Mouse (Mus musculus): ENCODE data around the gene Nlk. TPM values are rescaled to one million over a fixed set of nuclear protein-coding genes. Genes with fewer than 3 reads are reported as not detected.

Gene Nlk
- polyA plus RNA-seq, 2 experiments: 3.2 to 4.4 TPM

DNA sequence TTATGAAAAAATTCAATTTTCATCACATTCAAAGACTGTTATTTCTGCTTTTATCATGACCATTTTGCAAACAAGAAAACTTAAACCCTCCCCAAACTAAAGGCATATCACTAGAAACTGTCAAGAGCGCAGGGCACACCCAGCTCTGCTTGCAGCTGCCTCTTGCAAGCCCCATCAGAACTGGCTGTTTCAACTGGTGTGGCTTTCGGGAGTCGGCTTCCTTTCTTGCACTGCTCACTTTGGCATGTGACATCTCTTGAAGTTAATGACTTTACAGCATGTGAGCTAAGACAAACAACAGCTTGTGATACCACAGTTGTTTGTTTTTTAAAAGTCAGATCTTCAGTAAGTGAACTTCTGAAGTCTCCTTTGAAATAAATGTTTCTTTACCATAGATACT, 72.8 kb downstream of the Nlk start:
- no peak overlapping the region for H3K27ac ChIP-seq
- peaks cover 0 to 6% of the 10 kb centered on the region in 2 experiments; a peak in 1 of 4 replicates for H3K4me1 ChIP-seq (replicated peaks; ENCODE audit: control insufficient read depth in 2 of 2, insufficient read depth in 2 of 2, low read length in 1 of 2)
- no peak overlapping the region for H3K4me2 ChIP-seq (ENCODE audit: low read depth)
- no peaks in the 10 kb centered on the region for H3K9me3 ChIP-seq (ENCODE audit: control insufficient read depth, low read length)
- no peaks in the 10 kb centered on the region for H3K36me3 ChIP-seq (replicated peaks; ENCODE audit: control insufficient read depth, insufficient read depth, low read depth)
- no peak for ATAC-seq (ENCODE audit: insufficient read depth)
- WGBS (ENCODE audit: insufficient replicate concordance): 15% methylated on average over 3 of the region's 3 CpGs
- TF ChIP-seq CTCF (IDR thresholded peaks at IDR 0.05; ENCODE audit: low read depth) (no peak), EP300 (IDR thresholded peaks at IDR 0.05; ENCODE audit: low read depth) (no peak)
- H3K4me3 ChIP-seq (ENCODE audit: insufficient read depth in 1 of 2, low read depth in 2 of 2, low read length in 2 of 2): no peak overlapping the region
- no peak for DNase-seq (ENCODE audit: low read depth in 3 of 3, low spot score in 3 of 3)
- no peaks in the 10 kb centered on the region for H3K27me3 ChIP-seq (ENCODE audit: control insufficient read depth, insufficient read depth, low read length)
- no peak overlapping the region for H3K9ac ChIP-seq (replicated peaks)

DNA sequence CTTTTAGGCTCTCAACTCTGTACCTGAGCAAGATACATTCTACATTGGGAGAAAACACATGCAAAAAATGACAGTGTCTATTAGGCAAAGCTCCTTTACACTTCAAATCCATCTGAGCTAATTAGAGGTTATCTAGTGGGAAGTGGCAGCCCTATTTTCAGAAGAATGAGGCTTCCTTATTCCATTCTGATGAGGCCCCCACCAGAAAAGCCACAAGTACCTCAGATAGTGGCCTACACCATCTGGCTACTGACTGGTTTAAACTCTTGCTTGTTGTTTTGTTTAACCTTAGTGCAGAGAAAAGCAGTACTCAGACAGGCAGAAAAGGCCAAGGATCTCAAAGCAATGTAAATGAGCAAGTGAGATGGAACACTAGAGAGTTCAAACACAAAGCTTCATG, 75.2 kb downstream of the Nlk start:
- TF ChIP-seq CTCF (IDR thresholded peaks at IDR 0.05; ENCODE audit: low read depth) (no peak), EP300 (IDR thresholded peaks at IDR 0.05; ENCODE audit: low read depth) (no peak; the same call in 1 of the 2 replicates)
- Histone ChIP-seq H3K27ac (no peak overlapping the region), H3K36me3 (replicated peaks; ENCODE audit: control insufficient read depth, insufficient read depth, low read depth) (no peaks in the 10 kb centered on the region)

DNA sequence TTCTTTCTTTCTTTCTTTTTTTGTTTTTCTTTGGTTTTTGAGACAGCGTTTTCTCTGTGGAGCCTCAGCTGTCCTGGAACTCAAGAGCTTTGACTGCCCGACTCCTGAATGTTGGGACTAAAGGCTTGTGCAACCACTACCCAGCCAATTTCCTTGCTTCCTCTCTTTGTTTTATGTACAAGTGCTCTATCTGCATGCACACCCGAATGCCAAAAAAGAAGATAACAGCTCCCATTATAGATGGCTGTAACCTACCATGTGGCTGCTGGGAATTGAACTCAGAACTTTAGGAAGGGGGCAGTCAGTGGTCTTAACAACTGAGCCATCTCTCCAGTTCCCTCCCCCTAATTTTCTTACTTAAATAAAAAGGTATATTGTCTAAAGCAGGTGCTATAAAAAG, 77.0 kb downstream of the Nlk start:
- TF ChIP-seq EP300 (IDR thresholded peaks at IDR 0.05; ENCODE audit: low read depth) (no peak), CTCF (IDR thresholded peaks at IDR 0.05; ENCODE audit: low read depth) (no peak)
- Histone ChIP-seq H3K27me3 (ENCODE audit: control insufficient read depth, insufficient read depth, low read length) (no peaks in the 10 kb centered on the region), H3K9me3 (ENCODE audit: control insufficient read depth, low read length) (no peaks in the 10 kb centered on the region), H3K9ac (replicated peaks) (no peak overlapping the region), H3K4me2 (ENCODE audit: low read depth) (no peak overlapping the region), H3K4me3 (ENCODE audit: insufficient read depth in 1 of 2, low read depth in 2 of 2, low read length in 2 of 2) (no peak overlapping the region), H3K27ac (no peak overlapping the region), H3K36me3 (replicated peaks; ENCODE audit: control insufficient read depth, insufficient read depth, low read depth) (no peaks in the 10 kb centered on the region), H3K4me1 (replicated peaks; ENCODE audit: control insufficient read depth in 2 of 2, insufficient read depth in 2 of 2, low read length in 1 of 2) (peaks cover 0 to 6% of the 10 kb centered on the region in 2 experiments; a peak in 1 of 4 replicates)
- DNase-seq (ENCODE audit: low read depth in 3 of 3, low spot score in 3 of 3): no peak
- WGBS (ENCODE audit: insufficient replicate concordance): 35% methylated on average over 3 of the region's 3 CpGs
- ATAC-seq (ENCODE audit: insufficient read depth): no peak

More for the DNA sequence above, 75.2 kb downstream of the Nlk start:
- H3K4me1 ChIP-seq (replicated peaks; ENCODE audit: control insufficient read depth in 2 of 2, insufficient read depth in 2 of 2, low read length in 1 of 2): peaks cover 0 to 6% of the 10 kb centered on the region in 2 experiments; a peak in 1 of 4 replicates
- ATAC-seq (ENCODE audit: insufficient read depth) (no peak), DNase-seq (ENCODE audit: low read depth in 3 of 3, low spot score in 3 of 3) (no peak)
- no peak overlapping the region for H3K4me3 ChIP-seq (ENCODE audit: insufficient read depth in 1 of 2, low read depth in 2 of 2, low read length in 2 of 2)
- no peaks in the 10 kb centered on the region for H3K9me3 ChIP-seq (ENCODE audit: control insufficient read depth, low read length)
- no peak overlapping the region for H3K9ac ChIP-seq (replicated peaks)
- H3K4me2 ChIP-seq (ENCODE audit: low read depth): no peak overlapping the region
- no peaks in the 10 kb centered on the region for H3K27me3 ChIP-seq (ENCODE audit: control insufficient read depth, insufficient read depth, low read length)

DNA sequence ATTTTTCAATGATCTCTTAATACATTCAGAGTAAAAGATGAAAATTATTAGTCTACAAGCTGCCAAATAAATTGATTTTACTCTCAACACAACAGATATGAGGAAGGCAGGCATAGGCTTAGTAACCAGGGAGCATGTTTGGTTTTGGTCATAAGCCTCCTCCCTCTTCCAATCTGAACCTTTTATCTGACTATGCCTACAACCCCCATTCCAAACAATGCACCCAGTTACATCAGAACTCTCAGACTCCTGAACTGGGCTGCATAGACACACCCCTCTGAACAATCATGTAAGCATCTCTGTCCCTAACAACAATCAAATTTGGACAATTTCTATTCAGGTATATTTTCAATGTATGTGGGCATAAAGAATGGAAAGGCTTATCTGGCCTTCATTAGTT, 85.9 kb downstream of the Nlk start:
- Histone ChIP-seq H3K4me2 (ENCODE audit: low read depth) (no peak overlapping the region), H3K9ac (replicated peaks) (no peak overlapping the region), H3K4me3 (ENCODE audit: insufficient read depth in 1 of 2, low read depth in 2 of 2, low read length in 2 of 2) (no peak overlapping the region), H3K4me1 (replicated peaks; ENCODE audit: control insufficient read depth in 2 of 2, insufficient read depth in 2 of 2, low read length in 1 of 2) (peaks cover 0 to 2% of the 10 kb centered on the region in 2 experiments; a peak in 1 of 4 replicates), H3K27ac (no peak overlapping the region), H3K27me3 (ENCODE audit: control insufficient read depth, insufficient read depth, low read length) (no peaks in the 10 kb centered on the region), H3K9me3 (ENCODE audit: control insufficient read depth, low read length) (no peaks in the 10 kb centered on the region), H3K36me3 (replicated peaks; ENCODE audit: control insufficient read depth, insufficient read depth, low read depth) (no peaks in the 10 kb centered on the region)
- no peak for ATAC-seq (ENCODE audit: insufficient read depth)
- no peak for DNase-seq (ENCODE audit: low read depth in 3 of 3, low spot score in 3 of 3)
- TF ChIP-seq EP300 (IDR thresholded peaks at IDR 0.05; ENCODE audit: low read depth): no peak
- TF ChIP-seq CTCF (IDR thresholded peaks at IDR 0.05; ENCODE audit: low read depth): no peak

DNA sequence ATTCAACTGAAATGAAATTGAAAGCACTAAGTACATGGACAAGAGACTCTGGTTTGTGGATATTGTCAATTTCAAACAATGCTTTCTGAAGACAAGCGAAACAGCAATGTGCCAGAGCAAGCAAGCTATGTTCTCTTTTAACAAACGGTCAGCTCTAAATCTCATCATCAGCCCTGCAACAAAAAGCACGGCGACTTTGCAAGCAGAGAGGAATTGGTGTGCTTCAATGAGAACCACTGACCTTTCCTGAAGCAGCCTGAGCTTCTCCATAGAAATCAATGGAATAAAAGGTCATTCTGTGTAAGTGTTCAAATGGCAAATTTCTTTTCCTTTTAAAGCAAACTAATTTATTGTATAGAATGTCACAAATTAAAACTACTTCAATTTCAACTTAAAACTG, 87.5 kb downstream of the Nlk start:
- Histone ChIP-seq H3K9me3 (ENCODE audit: control insufficient read depth, low read length) (no peaks in the 10 kb centered on the region), H3K27ac (no peak overlapping the region), H3K36me3 (replicated peaks; ENCODE audit: control insufficient read depth, insufficient read depth, low read depth) (no peaks in the 10 kb centered on the region), H3K4me1 (replicated peaks; ENCODE audit: control insufficient read depth in 2 of 2, insufficient read depth in 2 of 2, low read length in 1 of 2) (peaks cover 0 to 2% of the 10 kb centered on the region in 2 experiments; a peak in 1 of 4 replicates), H3K4me2 (ENCODE audit: low read depth) (no peak overlapping the region), H3K4me3 (ENCODE audit: insufficient read depth in 1 of 2, low read depth in 2 of 2, low read length in 2 of 2) (no peak overlapping the region), H3K9ac (replicated peaks) (no peak overlapping the region), H3K27me3 (ENCODE audit: control insufficient read depth, insufficient read depth, low read length) (no peaks in the 10 kb centered on the region)
- TF ChIP-seq EP300 (IDR thresholded peaks at IDR 0.05; ENCODE audit: low read depth) (no peak), CTCF (IDR thresholded peaks at IDR 0.05; ENCODE audit: low read depth) (no peak)
- ATAC-seq (ENCODE audit: insufficient read depth) (no peak), DNase-seq (ENCODE audit: low read depth in 3 of 3, low spot score in 3 of 3) (no peak)
- WGBS (ENCODE audit: insufficient replicate concordance): 72% methylated on average over 4 of the region's 4 CpGs

Data from liver, embryonic 14.5 days (tissue).